Mouse (Mus musculus) 3T3-L1 (cell line): Measurements from ENCODE around the gene Fgd3.

Experiments
- DNase-seq: peaks from one replicate; pipeline ENCODE4 v3.0.0-alpha.2; 2015; ENCODE audit warnings: low read depth, low spot score

The Fgd3 gene

DNA sequence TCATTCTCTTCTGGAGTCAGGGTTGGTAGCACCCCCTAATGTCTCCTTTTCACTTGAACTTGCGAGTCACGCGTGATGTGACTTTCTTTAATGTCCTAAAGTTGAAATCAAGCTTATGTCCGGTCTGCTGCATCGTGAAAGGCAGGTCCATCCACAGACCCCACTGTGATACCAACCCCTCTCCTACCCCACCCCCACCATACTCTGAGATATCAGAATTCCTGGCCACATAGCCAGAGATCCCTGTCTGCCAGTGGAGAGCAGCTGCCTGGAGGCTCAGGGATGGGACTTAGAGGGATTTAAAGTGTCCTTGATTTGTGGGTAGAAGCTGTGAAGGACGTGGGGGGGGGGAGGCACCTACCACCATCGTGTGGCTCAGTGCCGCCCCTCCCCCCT, 71.6 kb downstream of the Fgd3 start, which contains the start of gene Susd3:
Gene Susd3, minus strand, starts transcription at position 240 of the 396 bp plus-strand sequence.
- no peak for DNase-seq

DNA sequence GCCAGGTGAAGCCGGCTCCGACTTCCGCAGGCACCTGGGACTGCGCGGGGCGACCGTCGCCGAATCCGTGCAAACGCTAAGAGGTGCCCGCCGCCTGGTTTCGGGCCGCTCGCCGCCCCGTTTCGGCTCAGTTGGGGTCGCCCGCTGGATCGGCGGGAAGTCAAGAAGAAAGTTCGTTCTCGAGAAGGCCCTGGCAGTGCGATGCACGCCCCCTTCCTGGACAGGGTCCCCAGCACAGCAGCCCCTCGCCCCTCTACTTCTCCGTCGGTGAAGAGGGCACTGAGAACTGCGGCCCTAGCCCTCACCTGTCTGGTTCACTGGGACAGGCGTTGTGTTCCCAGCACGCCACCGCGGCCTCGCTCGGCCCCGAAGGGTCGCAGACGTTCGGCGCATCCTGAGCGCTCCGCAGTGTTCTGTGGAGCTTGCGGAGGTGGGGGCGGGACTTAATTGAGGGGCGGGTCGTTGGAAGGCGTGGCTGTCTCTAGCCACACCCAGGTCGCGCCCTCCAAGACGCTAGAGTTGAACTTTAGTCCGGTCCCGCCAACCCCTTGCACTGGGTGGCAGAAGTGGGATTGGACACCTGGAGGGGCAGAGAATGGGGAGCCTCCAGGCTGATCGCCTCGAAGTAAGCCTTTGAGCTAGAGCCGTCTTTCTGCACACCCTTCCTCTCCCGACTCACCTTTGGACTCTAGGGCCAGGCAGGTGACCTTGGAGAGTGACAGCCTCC, 72.2 kb downstream of the Fgd3 start:
- no peak for DNase-seq

DNA sequence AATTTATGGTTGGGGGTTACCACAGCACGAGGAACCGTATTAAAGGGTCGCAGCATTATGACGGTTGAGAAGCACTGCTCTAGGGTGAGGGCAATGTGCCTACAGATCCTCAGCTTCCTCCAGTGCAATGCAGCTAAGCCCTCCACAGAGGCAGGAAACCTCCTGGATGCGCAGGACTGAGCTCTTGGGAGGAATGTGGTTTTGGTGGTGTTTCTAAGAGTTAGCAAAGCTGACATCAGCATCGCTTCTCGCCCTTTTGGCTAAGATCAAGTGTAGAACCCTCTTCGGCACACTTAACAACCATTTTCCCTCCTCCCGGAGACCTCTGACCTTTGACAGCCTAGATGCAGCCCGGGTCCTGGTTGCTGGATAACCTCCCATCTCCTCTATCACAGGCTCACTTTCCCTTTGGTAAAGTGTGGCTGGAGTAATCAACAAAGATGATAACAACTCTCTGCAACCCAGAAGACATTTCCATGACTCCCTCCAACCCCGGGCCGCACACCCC, 72.8 kb downstream of the Fgd3 start:
- DNase-seq: no peak

DNA sequence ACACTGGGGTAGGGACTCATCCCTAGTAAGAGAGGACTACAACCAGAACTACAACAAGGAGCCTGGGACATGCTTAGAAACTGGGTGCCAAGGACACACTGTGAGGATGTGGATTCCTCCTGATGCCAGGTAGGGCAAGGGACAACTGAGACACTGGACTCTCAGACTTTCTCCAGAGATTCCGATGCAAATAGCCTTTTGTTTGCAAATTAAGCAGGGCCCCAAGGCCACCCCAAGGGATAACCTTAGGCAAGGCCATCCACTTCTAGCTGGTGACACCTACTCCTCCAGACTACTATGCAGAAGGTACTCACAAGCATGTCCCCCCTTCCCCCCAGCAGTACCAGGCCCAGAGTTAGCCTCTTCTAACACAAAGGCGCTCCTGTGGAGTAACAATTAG, 73.5 kb downstream of the Fgd3 start:
- no peak for DNase-seq

DNA sequence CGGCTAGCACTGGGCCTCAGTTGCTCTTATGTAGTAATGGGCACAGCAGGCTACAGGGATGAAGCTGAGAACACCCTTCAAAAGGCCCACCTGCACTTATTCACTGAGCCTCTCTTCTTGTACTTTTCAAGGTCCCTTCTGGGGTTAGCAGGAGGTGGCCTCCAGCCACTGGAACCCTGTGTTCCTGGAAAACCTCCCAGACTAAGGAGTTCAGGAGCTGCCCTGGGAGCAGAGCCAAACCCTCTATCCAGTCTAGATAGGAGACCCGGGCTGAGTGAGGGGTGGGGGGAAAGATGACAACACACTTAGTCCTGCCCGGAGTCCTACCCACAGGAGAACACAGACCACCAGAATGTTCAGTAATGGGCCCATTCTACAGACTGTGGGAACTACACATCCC, 74.1 kb downstream of the Fgd3 start:
- DNase-seq: no peak

DNA sequence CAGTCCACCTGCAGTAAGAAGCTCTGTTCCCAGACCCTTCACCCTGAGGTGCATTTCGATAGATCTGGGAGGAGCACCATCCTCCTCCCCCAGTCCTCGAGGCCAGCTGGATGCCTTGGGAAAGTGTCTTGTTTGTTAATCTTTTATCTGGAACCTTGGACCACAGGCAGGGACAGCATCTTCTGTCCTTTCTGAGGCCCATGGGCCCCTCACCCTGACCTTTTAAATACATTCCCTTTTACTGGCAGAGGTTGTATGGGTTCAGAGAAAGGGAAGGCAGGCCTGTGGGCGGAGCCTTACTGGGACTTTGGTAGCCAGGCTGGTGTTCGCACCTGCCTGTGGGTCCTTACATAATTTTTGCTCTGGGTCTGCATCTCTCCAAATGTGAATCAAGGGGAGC, 74.9 kb downstream of the Fgd3 start:
- DNase-seq: no peak

DNA sequence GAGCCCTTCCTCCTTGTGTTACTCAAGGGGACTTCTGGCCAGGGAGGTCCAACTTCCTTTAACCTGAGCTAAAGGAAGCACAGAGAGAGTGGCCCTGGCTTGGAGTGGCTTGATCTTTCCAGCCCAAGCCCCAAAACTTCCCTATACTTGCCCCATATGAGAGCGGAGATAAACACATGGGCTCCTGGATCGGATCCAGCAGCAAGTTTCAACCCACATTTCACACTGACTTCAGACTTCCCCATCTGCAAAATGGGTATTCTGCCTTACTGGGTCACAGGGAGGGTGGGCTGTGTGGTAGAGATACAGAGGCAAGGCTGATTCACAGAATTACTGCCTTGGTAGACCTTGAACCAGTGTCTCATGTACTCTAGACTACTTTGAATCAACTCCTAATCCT, 76.6 kb downstream of the Fgd3 start:
- no peak for DNase-seq

DNA sequence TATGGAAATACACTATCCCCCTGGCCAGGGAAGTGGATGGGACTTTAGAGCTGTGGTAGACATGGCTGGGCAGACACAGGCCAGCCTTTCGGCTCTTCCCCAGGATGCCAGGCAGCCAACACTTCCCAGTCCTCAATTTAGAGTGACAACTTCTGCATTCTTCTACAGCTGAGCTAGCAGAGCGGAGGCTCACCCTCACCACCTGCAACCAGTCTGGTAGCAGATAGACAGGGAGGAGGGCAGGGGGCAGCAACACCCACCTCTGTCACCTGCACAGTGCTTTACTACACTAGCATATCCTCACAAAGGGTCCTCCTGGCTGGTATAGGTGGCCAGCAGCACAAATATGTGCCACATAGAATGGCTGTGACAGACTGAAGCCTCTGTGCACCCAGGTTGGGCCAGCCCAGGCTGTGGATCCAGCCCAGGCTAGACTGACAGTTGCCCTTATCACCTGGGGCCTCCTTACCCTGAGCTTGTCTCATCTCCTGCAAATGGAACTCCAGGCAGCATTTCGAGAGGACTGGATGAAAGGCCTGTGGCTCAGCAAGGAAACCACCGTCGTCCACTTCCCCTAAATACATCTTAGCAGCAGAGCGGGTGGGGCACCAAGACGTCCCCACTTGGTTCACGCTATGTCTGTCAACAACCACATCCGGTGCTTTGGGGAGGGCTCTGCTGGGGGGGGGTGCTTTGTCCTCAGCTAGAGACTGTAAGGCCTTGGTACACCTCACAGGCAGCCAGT, 77.6 kb downstream of the Fgd3 start:
- no peak for DNase-seq

DNA sequence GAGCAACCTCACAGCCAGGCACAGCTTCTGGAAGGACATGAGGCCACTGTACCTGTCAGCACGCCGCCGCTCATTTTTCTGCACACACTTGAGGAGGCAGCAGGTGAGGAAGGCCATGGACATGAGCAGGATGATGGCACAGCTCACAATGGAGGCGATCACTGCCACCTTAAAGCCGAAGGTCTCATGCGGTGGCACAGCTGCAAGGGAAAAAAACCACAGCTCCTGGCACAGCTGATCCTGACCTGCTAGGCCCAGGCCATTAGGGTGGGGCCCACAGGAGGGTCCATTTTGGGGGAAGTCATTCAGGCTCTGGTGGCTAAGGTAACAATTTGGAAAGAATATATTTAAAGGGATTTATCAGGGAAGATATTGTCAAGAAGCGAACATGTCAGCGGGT, 81.4 kb downstream of the Fgd3 start:
- DNase-seq: no peak

DNA sequence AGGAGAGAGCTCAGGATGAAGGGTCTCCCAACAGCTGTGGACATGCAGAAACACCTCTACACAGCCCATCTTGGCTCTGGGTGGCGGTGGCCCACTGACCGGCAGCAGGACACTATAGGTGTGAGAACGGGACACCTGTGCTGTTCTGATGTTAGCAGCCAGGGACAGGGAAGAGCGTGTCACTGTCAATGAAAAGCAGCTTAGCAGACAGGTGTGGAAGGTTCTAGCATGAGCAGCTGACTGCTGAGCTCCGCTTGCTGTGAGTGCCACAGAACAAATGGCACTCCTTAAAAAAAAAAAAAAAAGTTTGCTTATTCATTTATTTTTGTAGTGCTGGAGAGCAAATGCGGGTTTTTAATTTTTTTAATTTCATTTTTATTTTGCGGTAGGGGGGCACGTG, 82.5 kb downstream of the Fgd3 start:
- DNase-seq: no peak

DNA sequence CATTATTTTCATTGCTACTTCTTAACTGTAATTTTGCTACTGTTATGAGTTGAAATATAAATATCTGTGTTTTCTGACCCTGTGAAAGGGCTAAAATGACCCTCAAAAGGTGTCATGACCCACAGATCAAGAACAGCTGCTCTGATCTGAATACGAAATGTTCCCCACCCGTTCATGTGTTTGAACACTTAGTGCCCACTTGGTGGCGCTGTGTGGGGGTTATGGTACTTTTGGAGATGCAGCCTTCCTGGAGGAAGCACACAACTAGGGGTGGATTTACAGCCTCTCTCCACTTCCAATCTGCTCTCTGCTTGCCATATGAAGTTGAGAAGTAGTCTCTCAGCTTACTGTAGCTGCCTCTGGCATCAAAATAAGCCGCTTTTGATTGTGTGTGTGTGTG, 85.4 kb downstream of the Fgd3 start:
- no peak for DNase-seq

DNA sequence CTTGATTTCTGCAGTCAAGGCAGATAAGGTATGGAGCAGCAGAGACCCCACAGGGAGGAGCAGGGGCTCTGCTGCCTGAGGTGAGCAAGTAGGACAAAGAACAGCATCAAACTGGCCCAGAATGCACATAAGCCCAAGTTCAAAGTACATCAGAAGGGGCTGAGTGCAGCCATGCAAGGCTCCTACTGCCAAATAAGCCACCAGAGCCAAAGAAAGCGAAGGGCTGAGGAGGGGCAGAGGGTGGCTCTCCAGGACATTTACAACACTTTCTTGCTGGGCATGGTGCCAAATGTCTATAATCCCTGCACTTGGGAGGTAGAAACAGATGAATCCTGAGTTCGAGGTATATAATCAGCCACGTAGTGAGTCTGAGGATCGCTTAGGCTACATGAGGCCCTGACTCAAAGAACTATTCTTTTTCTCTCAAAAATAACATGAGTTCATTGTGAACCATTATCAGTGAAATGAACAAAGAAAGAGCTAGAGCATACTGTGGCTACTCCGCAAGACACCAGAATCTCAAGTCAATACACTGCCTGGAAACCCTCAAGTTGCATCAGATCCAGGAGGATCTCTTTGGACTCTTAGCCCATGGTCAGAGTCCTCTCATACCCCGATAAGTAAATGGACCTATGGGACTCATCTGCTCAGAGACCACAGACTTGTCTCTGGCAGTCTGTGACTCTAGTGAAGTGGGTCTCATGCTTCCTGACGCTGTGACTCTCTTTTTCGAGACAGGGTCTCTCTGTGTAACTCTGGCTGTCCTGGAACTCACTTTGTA, 86.1 kb downstream of the Fgd3 start:
- DNase-seq: no peak

DNA sequence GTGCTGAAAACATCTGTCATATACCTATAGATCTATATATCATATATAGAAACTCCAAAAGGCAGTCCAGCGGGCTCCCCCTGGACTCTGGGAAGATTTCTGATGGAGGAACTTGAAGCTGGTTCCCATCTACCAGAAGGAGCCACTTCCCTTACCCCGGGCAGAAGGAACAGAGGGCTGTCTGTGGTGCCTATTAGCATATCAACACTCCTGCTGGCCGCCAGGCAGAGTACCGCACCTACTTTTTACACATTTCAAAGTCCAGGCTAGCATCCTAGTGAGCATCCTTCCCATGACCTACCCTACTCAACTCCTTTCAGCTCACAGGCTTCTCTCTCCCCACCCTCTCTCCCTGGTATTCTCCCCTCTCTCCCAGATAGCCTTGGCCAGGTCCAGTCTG, 94.5 kb downstream of the Fgd3 start:
- no peak for DNase-seq

DNA sequence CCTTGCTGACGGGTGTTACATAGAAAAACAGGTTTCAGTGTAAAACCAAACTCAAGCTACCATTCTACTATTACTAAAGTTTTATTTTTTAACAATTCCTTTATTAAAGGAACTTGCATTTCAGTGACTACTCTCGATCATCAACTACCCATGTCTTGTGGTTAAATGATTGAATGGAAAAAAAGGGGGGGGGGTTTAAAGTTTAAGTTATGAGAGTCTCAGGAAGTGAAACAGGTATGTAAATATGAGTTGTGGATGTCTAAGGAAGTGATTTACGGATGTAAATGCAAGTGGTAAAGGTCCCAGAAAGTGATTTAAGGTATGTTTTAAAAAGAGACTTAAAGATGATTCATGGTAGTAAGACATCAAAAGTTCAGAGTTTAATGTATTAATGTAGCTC, 95.0 kb downstream of the Fgd3 start:
- DNase-seq: no peak

DNA sequence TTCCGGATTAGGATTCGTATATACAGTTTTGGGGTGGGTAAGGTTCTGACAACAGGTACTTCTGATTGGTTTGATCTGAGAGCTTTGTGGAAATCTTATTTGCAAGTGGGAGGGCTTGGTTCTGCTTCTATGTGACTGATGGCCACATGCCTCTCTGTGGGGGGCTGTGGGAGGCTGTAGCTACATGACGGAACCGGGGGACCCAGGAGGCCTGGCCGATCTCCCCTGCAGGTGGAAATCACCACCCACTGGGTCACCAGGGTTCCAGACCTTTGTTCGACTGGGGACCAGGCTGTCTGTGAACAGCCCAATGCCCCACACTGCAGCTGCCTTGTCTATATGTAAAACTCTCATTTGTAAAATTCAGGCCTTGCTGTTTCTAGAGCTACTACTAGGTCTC, 95.4 kb downstream of the Fgd3 start:
- no peak for DNase-seq

DNA sequence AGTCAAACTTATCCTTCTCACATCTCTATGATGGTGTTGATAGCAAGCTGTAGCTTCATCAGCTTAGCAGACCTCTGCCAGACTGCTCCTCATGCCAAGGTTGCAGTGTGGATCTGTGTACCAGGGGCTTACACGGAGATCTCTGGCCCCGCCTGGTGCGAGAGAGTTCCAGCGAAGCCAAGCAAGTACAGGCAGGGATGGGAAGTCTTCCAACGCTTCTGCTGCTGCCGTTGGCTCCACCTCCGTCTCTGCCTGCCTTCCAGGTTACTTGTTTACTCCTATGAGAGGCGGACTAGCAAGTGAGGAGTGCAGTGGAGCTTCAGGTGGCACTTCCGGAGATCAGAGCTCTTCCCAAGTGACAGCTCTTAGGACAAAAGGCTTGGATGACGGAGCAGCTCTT, 95.8 kb downstream of the Fgd3 start:
- DNase-seq: no peak

DNA sequence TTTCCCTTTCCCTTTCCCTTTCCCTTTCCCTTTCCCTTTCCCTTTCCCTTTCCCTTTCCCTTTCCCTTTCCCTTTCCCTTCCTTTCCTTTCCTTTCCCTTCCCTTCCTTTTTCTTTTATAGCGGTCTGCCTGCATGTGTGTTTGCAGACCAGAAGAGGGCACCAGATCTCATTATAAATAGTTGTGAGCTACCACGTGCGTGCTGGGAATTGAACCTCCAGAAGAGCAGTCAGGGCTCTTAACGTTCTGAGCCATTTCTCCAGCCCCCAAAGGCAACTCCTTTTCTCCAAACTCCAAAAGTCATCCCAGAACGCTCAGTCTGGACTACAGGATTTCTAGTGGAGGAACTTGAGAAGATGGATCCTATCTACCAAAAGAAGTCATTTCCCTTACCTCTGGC, 99.2 kb downstream of the Fgd3 start:
- no peak for DNase-seq

DNA sequence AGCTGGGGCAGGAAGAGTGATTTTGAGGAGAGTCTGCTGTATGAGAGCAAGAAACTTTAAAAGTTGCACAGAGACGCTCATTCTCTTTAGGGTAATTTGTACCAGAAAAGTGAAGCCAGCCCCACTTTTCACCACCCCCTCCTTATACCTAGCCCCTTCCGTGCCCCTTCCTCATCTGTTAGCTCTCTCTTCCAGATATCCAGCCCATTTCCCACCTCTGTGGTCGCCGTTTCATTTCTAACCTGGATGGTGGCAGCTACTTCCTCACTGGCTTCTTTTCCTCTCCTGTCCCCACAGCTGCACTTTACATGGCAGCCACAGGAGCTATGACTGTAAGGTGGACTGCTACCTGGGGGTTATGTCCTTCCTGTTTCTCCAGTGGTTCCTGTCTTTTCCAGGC, 100.7 kb downstream of the Fgd3 start:
- no peak for DNase-seq

DNA sequence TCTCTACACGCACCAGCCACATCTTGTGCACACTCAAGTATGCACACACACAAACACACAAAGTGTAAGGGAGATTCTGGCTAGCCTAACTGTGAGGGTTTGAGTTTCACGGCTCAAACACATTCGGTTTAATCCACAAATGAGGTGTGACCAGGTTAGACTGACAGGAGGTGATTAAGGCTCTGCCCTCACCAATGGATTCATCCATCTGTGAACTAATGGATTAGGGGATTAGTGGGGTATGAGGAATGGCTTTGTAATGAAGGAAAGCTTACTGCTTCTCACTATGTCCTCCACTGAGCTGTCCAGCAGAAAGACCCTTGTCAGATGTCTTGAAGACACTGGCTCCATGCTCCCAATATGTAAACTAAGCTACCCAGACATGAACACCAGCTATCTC, 101.5 kb downstream of the Fgd3 start:
- DNase-seq: no peak

DNA sequence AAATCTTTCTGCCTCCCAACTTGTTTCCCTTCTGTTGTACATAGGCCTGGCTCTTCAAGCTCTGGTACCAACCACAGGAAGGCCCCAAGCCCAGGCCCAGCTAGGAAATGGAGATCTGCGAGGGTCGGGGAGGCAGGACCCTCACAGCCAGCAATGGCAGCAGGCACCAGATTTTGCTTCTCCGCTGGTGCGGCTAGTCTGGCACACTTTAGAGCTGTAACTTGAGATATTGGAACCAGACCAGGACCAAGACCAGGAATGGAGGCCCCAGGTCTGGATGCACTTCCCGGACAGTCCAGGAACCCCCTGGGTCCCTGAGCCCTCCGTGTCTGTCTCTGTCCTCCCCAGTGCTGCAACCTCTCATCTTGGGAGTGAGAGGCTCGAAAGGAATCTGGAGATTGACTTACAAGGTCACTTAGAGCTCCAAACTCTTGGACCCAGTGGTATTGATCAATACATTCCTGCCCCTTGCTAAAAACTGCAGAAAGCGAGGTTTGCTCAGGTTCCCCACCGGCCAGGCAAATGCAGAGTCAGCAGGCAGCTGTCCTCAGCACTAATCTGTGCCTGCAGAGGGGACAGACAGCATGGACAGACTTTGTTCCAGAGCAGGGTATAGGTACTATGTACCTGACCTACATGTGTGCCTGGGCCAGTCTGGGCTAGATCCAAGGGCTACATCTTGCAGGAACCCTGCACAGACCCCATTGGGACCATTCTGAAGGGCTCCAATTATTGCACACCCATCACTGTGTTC, 103.1 kb downstream of the Fgd3 start:
- no peak for DNase-seq

DNA sequence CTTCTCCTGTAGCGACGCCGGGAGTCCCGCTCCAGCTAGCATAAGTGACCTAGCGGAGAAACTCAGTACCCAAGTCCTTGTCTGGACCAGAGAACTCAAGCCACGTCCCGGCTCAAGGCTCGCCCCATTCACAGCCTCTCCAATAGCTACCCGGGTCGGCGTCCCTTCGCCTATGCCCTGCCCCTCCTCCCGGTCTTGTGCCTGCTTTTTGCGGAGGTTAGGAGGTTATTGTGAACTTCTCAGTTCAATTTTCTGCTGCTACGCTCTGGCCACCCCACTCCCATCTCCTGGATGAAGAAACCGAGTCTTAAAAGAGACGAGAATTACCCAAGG, 103.9 kb downstream of the Fgd3 start:
- no peak for DNase-seq
